Mouse (Mus musculus) layer of hippocampus, postnatal 36 days (tissue): ENCODE data around the gene Dop1a. TPM values are rescaled to one million over a fixed set of nuclear protein-coding genes. Genes with fewer than 3 reads are reported as not detected.

Source experiments
- DNase-seq, 2 experiments: peaks; one replicate each; pipeline ENCODE4 v3.0.0; 2022
- total RNA-seq, 2 experiments: library from RNA; stranded (reverse); gene quantifications; 2 replicates each; pipeline ENCODE4 v1.2.3; 2021

Gene Dop1a
- total RNA-seq, 2 experiments from 2014 or later: 57.1 to 64.0 TPM

DNA sequence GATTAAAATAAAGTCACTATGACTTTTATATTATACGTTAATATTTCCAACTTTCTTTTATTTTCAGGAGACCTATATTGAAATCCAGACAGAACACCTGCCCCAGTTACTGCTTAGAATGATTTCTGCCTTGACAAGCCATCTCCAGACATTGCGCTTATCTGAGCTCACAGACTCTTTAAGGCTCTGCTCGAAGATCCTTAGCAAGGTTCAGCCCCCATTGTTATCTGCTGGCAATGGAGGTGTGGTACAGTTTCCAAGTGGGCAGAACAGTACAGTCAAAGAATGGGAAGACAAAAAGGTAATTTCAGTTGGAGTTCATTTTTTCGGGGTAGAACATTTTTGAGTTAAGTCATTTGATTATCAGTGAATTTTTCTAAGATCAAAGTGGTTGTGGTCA is 40.5 kb downstream of the Dop1a start:
- DNase-seq: no peak

DNA sequence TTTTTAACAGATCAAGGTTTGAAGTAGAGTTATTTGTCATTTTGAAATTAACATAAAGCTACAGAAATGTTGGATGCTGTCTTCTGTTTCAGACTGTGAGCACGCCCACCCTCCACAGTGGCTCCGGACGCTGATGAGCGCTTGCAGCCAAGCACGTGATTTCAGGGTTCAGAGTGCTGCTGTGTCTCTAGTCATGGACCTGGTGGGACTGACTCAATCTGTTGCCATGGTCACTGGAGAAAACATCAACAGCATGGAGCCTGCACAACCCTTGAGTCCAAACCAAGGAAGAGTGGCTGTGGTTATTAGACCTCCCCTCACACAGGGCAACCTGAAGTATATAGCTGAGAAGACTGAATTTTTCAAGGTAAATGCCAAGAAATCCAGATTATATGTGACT is 46.8 kb downstream of the Dop1a start:
- DNase-seq: no peak

DNA sequence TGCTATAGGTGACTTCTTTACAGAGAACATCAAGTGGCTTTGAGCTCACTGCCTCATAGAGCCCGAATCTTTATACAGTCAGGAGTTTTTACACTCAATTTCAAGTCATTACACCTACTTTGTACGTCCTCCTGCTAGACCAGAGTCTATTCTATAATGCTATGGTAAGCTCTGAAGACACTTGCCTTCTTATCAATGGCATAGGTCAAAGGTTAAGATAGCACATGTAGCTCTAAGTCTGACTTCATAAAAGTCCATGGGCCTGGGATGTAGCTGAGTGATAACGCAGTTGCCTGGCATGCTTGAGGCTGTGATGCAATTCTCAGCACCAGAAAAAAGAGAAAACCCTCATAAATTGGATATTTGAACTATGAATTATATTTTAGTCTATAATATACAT is 47.4 kb downstream of the Dop1a start:
- no peak for DNase-seq

DNA sequence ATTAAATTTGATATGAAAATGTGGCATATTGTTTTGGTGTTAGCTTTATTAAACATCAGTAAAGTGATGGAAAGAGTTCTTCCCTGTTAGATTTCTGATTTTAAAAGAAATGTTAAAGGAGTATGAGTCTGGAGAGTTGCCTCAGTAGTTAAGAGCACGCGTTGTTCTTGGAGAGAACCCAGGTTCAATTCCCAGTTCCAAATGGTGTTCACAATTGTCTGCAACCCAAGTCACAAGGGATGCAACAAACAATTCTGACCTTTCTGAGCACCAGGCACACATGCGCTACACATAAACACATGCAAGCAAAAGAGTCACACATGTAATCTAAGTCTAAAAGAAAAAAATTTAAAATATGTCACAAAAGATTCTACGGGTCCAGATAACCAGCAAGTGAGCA is 47.8 kb downstream of the Dop1a start:
- DNase-seq: no peak

DNA sequence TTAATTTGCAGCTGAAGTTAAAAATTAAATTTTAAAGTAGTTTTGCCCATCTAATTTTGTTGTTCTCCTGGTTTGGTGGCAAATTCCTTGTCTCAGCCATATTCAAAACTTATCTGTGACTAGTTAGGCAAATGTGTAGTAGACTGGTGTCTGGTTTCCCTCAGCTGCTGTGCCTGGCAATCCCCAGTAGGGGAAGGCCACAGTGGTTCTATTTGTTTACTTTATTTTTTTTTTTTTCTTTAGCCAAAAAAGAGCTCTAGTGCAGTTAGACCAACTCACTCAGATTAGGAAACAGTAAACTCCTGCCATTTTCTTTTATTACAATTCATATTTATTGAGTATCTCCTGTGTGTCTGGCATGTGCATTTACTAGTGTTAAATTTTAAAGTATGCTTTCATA is 55.4 kb downstream of the Dop1a start:
- no peak for DNase-seq

DNA sequence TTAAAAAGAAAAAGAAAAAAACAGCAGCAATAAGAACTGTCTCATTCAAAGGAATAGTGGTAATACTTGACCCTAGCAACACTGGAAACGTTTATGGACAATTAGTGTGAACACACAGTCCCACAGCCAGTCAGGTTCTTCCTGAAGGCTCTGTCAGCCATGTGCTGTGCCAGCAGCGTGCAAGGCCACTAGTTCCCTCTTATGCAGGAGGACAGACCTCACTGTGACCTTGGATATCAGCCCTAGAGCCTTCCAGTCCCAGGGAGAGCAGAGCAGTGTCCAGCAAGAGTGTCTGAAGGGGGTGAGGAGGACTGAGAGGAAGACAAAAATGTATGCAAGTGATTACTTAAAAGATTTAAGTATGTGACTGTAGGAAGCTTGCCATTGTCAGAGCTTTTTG is 58.6 kb downstream of the Dop1a start:
- no peak for DNase-seq

DNA sequence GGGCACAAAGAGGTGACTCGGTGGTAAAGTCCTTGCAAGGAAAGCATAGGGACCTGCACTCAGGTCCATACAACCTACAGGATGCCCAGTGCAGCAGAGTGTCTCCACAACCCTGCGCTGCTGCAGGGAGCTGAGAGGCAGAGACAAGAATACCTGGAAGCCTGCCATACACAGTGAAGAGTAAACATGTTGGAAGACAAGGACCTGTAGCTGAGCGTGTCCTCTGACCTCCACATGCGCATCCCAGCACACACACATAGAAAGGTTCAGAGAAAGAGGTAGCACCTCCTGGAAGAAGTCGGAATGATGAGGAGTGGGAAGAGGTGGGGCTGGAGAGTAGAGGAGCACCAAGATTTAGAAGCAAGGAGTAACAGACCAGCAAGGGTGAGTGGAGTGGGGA is 67.1 kb downstream of the Dop1a start:
- DNase-seq: no peak

DNA sequence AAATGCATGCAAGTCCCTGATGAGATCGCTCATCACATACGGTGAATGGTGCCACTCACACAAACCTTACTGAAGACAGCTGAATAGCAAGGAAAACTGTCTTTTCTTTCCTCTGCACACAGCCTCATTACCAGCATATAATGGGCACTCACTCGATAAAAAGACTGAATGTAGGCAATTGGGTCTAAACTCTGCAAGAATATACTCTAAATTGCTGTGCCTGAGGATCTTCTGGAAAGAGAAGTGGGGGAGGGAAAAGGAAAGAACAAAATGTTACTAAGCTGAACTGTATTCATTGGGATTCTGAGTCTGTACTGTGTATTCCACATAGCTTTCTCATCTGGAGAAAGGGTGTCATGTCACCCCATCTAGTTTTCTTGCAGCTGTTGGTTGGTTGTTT is 76.5 kb downstream of the Dop1a start:
- no peak for DNase-seq

DNA sequence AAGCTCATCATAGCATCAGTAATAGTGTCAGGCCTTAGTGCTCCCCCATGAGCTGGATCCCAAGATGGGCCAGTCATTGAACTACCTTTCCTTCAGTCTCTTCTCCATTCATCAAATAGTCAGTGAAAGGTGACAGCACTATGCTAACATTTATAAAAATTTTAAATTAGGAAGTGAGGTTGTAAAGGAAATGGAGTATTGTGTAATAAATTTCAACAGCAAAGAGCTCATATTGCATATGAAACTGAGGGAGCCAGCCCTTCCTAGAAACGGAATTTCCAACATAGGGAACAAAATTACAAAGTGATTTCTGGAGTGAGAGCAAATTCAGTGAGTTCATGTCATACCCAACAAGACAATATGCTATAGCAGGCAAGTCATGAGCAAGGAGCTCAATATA is 77.6 kb downstream of the Dop1a start:
- DNase-seq: no peak

DNA sequence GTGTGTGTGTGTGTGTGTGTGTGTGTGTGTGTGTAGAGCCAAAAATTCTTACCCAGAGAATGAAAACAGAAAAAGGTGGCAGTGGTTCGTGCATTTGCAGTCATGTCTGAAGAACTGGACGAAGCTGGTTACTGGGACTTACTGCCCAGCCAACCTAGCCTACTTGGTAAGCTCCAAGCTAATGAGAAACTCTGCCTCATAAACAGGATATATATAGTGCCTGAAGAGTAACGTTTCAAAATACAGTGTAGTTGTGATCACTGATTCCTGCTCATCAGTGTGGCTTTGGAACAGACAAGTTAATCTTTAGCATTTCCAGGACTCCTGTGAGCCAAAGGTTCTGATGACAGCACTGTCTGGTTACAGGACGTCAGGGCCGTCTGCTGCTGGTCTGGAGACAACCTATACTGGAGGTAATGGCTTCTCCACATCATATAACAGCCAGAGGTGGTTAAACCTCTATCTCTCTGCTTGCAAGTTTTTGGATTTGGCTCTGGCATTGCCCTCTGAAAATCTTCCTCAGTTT is 82.7 kb downstream of the Dop1a start:
- no peak for DNase-seq

DNA sequence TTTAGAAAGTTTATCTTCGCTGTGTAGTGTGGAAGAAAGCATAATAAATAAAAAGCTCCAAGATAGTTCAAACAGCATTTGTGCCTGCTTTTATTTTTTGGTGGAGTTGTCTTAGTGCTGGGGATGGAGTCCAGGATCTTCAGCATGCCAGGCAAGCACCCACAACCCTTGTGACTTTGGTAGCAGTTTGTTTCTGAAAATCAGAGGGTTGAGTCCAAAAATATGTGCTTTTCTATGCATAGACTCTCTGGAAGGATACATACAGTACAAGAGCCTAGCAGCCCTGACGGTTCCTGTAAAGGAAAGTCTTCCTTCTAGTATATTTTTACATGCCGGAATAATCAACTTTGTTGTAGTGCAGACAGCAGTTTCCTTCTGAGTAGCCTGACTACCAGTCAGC is 83.8 kb downstream of the Dop1a start:
- DNase-seq: no peak

DNA sequence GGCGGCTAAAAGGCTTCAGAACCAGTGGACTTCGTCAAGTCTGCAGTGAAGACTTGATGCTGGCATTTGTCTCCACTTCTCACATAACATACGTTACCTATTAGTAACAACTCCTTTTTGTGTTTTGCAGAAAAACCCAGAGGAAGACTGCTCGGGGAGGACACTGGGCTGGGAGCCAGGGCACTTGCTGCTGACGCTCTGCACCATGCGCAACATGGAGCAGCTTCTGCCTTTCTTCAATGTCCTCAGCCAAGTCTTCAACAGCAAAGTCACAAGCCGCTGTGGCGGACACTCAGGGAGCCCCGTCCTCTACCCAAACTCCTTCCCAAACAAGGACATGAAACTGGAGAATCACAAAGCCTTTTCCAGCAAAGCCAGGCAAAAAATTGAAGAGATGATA is 86.9 kb downstream of the Dop1a start:
- no peak for DNase-seq

DNA sequence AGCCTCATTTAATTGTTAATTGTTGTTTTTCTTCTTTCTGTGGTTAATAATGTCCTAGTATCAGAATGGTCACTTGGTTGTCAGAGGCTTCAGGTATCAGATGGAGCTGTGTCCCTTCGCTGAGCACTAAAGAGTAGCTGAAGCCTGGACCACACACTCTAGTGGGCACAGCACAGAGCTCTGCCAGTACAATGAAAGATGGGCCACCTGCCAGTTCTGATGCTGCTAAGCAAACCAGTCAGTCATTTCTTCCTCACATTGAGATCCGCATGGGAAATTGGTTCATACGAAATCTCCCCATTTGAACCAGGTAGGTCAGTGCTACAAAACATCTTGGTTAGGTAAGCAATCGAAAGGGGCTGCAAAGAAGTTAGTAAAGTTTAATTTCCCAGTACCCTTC is 87.7 kb downstream of the Dop1a start:
- DNase-seq: no peak

DNA sequence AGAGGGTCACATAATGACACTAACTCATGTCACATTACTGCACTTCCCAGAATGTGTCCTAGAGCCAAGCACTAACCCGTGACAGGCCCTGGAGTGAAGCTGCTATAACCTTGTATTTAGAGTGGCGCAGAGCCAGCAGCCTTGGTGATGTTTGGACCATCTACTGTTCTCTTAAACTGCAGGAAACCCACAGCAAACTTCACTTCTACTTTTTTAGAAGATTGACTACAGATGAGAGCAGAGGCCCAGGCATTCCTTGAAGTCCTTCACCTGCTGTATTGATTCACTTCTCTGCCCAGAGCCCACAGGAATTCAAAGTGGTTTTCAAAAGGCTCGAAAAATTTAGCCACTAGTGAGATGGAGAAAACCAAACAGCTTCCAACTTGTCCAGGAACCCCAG is 93.6 kb downstream of the Dop1a start:
- DNase-seq: no peak

DNA sequence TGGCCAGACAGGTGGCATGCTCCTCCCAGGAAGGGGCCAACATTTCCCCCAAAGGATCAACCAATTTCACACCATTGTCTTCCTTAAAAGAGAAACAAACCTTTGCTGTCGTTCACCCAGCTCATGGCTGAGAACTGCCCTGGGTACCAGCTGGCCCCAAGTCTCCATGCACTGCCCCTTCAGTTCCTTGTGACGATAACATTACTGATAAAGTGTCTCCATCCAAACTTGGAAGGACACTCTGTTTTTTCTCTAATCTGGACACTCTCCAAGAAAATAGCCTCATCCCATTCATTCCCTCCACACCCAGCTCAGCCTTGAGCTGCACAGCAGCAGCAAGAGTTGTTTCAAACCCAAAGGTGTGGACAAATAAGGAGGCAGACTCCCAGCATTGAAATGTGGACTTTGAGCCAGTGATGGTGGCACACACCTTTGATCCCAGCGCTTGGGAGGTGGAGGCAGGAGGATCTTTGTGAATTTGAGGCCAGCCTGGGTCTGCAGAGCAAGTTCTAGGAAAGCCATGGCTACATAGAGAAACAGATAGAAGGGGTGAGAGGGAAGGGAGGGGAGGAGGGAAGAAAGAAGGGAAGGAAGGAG is 102.5 kb downstream of the Dop1a start:
- no peak for DNase-seq

DNA sequence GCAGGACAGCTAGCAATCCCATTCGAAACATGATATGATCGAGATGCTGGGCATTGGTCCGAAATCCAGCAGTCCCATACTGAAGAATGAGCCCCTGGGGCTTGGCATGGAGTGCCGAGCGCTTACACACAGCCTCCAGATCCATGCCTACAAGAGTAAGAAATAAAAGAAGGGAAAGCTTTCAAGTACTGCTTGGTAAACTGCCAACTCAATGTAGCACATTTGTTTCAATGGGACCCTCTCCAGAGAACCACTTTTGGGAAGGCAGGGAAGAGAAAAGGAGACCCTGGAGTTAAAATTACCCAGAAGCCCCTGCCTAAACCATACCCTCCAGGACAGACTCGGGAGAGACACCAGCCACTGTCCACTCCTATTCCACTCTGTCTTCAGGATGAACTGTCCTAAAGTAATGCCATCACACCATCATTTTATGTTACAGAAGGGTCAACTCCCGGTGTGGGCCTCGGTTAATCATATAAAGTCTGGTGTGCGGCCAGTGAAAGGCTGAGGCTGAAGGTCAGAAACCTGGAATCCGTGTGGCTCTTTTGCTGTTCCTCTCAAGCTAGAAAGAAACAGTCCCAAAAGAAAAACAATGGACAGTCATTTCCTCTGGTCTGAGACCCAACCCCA is 103.4 kb downstream of the Dop1a start:
- no peak for DNase-seq

DNA sequence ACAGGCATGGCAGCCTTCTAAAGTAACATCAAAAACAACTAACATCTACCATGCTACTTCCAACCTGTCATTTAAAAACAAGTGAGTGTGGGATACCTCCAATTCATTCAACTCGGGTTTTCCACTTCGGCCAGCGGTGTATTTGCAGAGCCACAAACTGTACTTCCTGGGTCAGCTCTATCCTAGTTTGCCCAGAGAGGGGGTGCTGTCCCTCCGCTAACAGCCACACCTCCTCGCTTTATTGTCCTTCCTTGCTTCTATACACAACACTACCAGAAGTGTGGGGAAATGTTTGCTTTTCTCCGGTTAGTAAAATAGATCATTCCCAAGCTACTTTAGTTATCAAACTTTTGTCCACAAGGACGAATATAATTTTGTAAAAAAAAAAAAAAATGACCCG is 104.0 kb downstream of the Dop1a start:
- no peak for DNase-seq

DNA sequence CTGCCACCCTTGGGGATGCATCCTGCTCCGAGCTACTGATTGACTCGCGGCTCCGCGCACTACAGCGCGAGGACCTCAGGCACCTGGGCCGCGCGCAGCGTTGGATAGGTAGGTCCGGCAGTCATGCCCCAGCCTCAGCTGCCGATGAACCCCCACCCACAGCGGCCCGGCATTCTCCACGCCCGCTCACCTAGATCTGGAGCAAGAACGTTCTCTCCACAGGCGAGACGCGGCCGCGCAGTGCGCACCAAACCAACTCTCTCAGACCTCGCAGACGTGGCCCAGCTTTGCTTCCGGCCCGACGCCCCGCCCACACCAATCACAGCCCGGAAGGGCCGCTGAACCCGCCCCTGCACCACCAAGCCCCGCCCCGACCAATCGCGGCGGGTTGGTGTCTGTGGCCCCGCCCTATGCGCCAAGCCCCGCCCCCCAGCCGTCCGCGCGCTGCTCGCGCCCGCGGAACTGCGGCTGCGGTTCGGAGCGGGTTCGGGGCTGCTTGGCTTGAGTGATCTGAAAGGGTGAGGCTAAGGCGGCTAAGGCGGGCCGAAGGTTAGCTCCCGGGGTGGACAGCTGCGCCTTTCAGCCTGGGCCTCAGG is 104.7 kb downstream of the Dop1a start, which contains the start of the genes Pgm3 and Rwdd2a:
Gene Pgm3, minus strand, starts transcription at position 303 of the 596 bp plus-strand sequence.
Gene Rwdd2a, plus strand, starts transcription at position 452 of the 596 bp plus-strand sequence.
- DNase-seq: peak; percentile 96

DNA sequence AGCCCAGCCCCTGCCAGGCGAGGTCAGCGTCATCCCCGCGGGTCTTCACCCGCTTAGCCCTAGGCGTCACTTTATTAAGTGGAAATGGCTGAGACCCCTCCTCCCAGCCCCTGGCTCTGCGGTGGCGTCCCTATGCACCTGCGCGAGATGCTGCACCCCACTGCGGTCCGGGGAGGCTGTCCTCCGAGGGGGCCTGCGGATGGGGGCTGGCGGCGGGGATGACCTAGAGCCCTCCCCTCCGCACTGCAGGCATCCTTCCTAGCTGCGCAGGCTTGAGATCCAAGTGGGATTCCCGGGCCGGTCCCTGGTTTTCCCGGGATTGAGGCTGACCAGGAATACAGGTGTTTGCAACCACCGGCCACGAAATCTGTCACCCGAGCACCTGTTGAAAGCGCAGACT is 105.2 kb downstream of the Dop1a start:
- no peak for DNase-seq

DNA sequence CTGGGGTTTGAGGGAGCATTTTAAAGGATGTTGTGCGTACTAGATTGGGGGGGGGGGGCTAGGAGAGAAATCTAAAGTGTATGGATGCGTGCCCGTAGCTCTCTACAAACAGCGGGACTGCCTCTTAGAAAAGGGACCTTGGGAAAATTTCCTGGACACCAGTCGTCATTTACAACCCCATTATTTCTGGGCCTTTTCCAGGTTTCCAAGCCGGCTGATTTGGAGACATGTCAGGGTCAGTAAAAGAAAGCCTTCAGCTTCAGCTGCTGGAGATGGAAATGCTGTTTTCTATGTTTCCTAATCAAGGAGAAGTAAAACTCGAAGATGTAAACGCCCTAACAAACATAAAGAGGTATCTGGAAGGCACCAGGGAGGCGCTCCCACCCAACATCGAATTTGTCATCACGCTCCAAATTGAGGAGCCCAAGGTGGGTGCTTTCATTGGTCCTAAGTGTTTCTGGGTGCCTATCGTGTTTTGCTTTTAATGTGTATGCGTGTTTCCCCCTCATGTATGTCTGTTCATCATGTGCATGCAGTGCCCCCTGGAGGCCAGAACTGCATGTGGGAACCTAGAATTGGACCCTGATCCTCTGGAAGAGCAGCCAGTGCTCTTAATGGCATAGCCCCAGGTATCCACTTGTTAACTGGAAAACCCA is 105.8 kb downstream of the Dop1a start:
- DNase-seq: peak; percentile 72 to 74

DNA sequence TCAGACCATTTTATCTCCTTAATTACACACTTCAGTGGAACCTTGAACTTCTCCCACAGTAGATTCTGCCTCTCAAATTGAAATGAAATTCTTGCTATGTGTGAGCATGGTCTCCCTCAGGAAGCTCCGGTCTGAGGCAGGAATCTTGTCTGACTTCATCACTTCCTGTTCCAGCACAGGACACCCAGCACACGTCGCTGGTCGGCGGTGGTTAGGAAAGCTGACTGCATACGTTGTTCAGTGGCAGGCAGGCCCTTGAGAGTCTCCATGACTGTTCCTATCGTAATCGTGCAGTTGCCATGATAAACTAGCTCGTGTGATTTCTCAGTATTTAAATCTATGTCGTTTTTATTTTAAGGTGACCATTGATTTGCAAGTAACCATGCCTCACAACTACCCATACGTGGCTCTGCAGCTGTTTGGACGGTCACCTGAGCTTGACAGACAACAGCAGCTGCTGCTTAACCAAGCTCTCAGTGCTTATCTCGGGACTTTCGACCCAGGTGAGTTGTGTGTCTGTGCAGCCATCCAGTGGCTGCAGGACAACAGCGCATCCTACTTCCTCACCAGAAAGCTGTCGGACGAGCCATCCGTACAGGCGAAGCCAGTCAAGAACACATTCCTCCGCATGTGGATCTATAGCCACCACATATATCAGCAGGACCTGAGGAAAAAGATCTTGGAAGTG is 106.8 kb downstream of the Dop1a start:
- no peak for DNase-seq

DNA sequence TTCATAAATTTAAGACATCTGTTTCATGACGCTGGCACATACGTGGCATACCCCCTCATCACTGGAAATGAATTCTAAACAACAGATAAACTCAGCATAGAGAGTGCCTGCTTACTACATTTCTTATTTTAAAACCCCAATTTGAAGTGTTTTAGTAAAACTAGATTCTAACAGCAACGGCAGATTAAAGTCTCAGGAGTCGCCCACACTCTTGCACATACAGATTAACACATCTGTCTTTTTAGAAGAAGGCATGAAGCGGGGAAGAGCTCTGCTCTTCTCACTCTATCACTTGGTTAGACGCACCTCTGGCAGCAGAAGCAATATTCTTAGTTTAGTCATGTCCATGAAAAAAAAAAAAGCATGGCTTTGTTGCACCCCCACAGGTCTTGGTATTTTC is 108.2 kb downstream of the Dop1a start:
- DNase-seq: no peak

DNA sequence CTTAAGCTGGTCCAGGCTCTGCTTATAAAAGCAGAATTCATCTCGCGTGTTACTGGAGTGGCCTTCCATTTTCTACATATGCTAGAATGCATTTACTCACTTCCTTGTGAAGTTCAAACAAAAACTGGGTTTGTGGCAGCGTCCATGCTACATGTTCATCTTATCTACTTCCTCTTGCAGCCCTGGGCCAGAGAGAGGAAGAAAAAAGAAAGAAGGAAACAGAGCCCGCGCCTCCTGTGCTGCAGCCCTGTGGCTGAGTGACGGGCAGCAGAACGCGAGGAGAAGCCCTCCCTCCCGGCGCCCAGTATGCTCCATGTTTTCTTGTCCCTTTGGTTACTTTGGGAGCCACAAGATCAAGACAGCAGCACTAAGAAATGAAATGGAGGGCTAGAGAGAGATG is 112.7 kb downstream of the Dop1a start:
- no peak for DNase-seq
